Mouse (Mus musculus): ENCODE data around the gene Smchd1. TPM values are rescaled to one million over a fixed set of nuclear protein-coding genes. Genes with fewer than 3 reads are reported as not detected.
A peak's percentile ranks its signal among the peaks of the same experiment; 100 is the strongest.

Gene Smchd1
- 1.4 and 2.3 TPM in 2 replicates for polyA plus RNA-seq (2012; rRNA removed)

DNA sequence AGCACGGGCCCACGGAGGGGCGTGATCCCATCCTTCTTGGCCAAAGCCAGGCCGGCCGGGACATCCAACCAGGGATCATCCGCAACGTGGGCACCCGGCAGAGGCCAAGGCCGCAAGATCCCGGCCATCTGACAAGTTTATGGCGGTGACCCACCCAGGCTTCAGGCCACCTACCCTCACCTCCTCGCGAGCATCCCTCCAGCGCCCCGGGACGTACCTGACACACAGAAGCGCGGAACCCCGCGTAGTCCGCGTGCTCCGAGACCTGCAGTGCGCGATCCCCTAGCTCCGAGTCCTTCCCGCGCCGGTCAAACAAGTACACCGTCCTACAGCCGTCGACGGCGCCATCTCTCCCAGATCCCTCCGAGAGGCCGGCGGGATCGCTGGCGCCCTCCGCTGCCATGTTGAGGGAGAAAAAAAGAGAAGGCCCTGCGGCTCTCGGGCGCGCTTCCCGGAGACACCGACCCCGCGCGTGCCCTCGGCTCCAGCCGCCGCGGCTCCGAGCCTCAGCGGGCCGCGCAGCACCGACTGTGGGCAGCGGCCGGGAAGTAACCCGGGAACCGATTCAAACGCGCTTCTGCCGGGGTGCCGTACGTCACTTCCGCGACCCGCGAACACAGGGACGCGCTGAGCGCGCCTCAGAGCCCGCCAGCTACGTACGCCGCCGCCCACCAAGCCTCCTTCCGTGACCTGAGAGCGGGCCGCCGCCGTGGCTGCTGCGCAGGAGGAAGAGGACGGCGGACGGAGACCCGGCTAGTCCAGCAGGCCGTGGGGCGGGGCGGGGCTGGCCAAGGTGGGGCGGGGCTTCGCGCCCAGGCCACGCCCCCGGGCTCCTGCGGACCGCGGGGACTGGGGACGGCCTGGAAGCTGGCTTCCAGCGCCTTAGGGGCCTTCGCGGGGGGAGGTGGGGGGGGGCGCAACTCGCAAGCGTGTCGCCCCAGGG, at the start of gene Smchd1:
Smchd1 (minus strand) TSS at position 582 of the 943 bp plus-strand sequence.
- Histone ChIP-seq H3K4me3 (ENCODE audit: low read depth, low read length) (peak within 1 kb of the TSS; percentile 97), H3K36me3 (ENCODE audit: control insufficient read depth, insufficient read depth, low read length) (no peaks in the 10 kb centered on the region), H3K27ac (ENCODE audit: insufficient read depth, low read depth, low read length) (peak within 1 kb of the TSS; percentile 73), H3K27me3 (ENCODE audit: control insufficient read depth, insufficient read depth, low read length) (no peaks in the 10 kb centered on the region), H3K4me1 (ENCODE audit: control insufficient read depth, insufficient read depth, insufficient read length, low read length) (peaks cover 11% of the 10 kb centered on the region; the same call in 1 of the 2 replicates)
- WGBS, result under 1% methylated on average over 106 of the region's 109 CpGs
- TF ChIP-seq CTCF (IDR thresholded peaks at IDR 0.05; ENCODE audit: extremely low read depth, insufficient read length, insufficient replicate concordance, low read depth, low read length) (no peak), POLR2A (IDR thresholded peaks at IDR 0.05; ENCODE audit: low read depth, low read length) (peak; percentile 29)

DNA sequence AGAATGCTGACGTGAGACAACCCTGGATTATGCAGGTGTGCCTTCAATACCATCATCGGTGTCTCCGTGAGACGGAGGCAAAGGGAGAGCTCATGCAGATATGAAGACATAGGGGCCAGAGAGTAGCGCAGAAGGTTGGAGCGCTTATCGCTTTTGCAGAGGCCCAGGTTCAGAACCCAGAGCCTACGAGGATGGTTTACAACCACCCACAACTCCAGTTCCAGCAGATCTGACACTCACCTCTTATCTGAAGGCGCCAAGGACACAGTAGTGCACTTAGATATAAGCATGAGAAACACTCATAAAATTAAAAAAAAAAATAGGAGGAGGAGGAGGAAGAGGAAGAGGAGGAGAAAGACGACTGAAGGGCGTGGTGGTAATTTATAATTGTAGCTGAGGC, 35.2 kb upstream of the Smchd1 start:
- Histone ChIP-seq H3K27ac (ENCODE audit: insufficient read depth, low read depth, low read length) (no peak overlapping the region), H3K36me3 (ENCODE audit: control insufficient read depth, insufficient read depth, low read length) (peaks cover 9% of the 10 kb centered on the region; the same call in 1 of the 2 replicates), H3K4me1 (ENCODE audit: control insufficient read depth, insufficient read depth, insufficient read length, low read length) (no peaks in the 10 kb centered on the region), H3K27me3 (ENCODE audit: control insufficient read depth, insufficient read depth, low read length) (no peaks in the 10 kb centered on the region), H3K4me3 (ENCODE audit: low read depth, low read length) (no peak overlapping the region)
- TF ChIP-seq POLR2A (IDR thresholded peaks at IDR 0.05; ENCODE audit: low read depth, low read length), result no peak
- no peak for TF ChIP-seq CTCF (IDR thresholded peaks at IDR 0.05; ENCODE audit: extremely low read depth, insufficient read length, insufficient replicate concordance, low read depth, low read length)
- 86% methylated on average over 11 of the region's 11 CpGs for WGBS

DNA sequence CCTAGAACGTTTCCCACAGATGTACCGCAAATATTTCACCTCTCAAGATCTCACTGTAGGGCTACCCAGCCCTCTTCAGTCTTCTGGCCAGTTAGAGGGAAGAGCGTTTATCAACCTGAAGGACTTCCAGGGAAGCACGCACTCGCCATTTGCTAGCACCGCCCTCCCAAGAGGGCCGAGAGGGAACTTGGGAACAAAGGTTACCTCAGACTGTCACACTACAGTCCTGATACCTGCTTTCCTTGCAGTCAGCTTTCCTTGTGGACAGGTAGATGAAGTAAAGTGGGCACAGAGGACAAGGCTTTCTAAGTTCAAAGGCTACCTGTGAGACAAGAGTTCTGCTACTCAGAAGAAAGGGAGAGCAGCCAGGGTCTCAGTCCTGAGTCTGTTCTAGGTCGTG, 31.7 kb upstream of the Smchd1 start:
- no peak overlapping the region for H3K4me3 ChIP-seq (ENCODE audit: low read depth, low read length)
- TF ChIP-seq CTCF (IDR thresholded peaks at IDR 0.05; ENCODE audit: extremely low read depth, insufficient read length, insufficient replicate concordance, low read depth, low read length) (no peak), POLR2A (IDR thresholded peaks at IDR 0.05; ENCODE audit: low read depth, low read length) (no peak)
- WGBS, result 78% methylated on average over 8 of the region's 8 CpGs

DNA sequence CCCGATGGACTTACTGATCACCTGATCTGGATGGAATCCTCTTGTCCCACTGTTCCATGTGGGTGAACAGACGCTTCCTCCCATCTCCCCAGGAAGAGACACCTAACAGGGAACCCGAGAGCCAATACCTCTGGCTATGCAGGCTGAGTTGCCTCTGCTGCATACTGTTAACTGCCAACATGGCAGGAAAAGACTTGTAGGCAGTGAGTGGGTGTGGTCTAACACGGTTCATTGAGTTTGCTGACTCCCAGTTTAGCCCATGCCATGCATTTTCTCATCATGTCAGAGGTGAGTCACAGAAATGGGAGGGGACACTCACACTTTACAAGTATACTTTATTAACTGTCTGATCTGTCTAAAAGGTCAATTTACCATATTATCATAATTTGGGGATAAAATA, 20.6 kb upstream of the Smchd1 start:
- WGBS, result 85% methylated on average over 4 of the region's 4 CpGs
- Histone ChIP-seq H3K27me3 (ENCODE audit: control insufficient read depth, insufficient read depth, low read length) (no peaks in the 10 kb centered on the region), H3K4me3 (ENCODE audit: low read depth, low read length) (no peak overlapping the region), H3K4me1 (ENCODE audit: control insufficient read depth, insufficient read depth, insufficient read length, low read length) (no peaks in the 10 kb centered on the region), H3K36me3 (ENCODE audit: control insufficient read depth, insufficient read depth, low read length) (peaks cover 4% of the 10 kb centered on the region), H3K27ac (ENCODE audit: insufficient read depth, low read depth, low read length) (no peak overlapping the region)
- no peak for TF ChIP-seq CTCF (IDR thresholded peaks at IDR 0.05; ENCODE audit: extremely low read depth, insufficient read length, insufficient replicate concordance, low read depth, low read length)
- no peak for TF ChIP-seq POLR2A (IDR thresholded peaks at IDR 0.05; ENCODE audit: low read depth, low read length)

More for the DNA sequence above, 31.7 kb upstream of the Smchd1 start:
- Histone ChIP-seq H3K36me3 (ENCODE audit: control insufficient read depth, insufficient read depth, low read length) (peaks cover 5% of the 10 kb centered on the region; the same call in 1 of the 2 replicates), H3K4me1 (ENCODE audit: control insufficient read depth, insufficient read depth, insufficient read length, low read length) (no peaks in the 10 kb centered on the region), H3K27me3 (ENCODE audit: control insufficient read depth, insufficient read depth, low read length) (no peaks in the 10 kb centered on the region), H3K27ac (ENCODE audit: insufficient read depth, low read depth, low read length) (no peak overlapping the region)

DNA sequence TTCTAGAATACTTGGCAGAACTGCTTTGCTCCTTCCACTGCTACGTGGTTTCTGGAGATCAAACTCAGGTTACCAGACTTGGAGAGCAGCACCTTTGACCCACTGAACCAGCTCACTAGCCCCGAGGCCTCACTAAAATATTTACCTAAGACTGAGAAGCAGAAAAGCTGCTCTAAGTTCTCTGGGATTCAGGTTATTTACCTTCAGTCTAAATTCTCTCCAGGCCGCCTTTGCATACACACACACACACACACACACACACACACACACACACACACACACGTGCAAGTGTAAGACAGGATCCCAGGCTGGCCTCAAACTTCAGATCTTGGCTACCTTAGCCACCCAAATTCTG, 16.2 kb upstream of the Smchd1 start:
- Histone ChIP-seq H3K4me3 (ENCODE audit: low read depth, low read length) (no peak overlapping the region), H3K36me3 (ENCODE audit: control insufficient read depth, insufficient read depth, low read length) (no peaks in the 10 kb centered on the region; the same call in 1 of the 2 replicates), H3K27ac (ENCODE audit: insufficient read depth, low read depth, low read length) (no peak overlapping the region), H3K27me3 (ENCODE audit: control insufficient read depth, insufficient read depth, low read length) (no peaks in the 10 kb centered on the region), H3K4me1 (ENCODE audit: control insufficient read depth, insufficient read depth, insufficient read length, low read length) (no peaks in the 10 kb centered on the region)
- TF ChIP-seq POLR2A (IDR thresholded peaks at IDR 0.05; ENCODE audit: low read depth, low read length) (no peak), CTCF (IDR thresholded peaks at IDR 0.05; ENCODE audit: extremely low read depth, insufficient read length, insufficient replicate concordance, low read depth, low read length) (no peak)
- 45% methylated on average over 4 of the region's 4 CpGs for WGBS

DNA sequence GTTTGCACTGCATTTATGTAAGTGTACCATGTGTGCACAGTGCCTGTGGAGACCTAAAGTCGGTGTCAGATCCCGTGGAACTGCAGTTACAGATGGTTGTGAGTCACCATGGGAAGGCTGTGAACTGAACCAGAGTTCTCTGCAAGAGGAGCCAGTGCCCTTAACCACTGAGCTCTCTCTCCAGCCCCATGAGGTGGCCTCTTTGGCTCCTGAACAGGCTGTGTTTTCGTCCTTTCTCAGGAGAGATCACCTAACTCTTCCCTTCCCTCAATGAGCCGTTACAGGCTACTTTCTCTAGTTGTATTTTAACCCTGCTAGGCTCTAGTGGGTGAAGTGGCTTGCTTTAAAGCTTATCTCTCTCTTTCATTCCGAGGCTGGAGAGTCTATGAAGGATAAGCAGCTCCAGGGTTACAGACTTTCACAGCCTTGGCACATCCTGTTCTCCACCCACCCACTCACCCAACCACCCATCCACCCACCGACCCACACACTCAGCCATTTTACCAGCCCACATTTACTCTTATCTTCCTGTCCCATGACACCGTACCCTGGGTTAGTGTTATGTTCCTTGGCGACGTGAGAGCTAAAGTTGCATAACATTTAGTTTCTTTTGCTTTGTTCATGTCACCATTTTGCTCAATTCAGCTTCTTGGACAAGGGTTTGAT, 15.7 kb upstream of the Smchd1 start:
- Histone ChIP-seq H3K27ac (ENCODE audit: insufficient read depth, low read depth, low read length) (no peak overlapping the region), H3K4me3 (ENCODE audit: low read depth, low read length) (no peak overlapping the region), H3K27me3 (ENCODE audit: control insufficient read depth, insufficient read depth, low read length) (no peaks in the 10 kb centered on the region), H3K36me3 (ENCODE audit: control insufficient read depth, insufficient read depth, low read length) (no peaks in the 10 kb centered on the region), H3K4me1 (ENCODE audit: control insufficient read depth, insufficient read depth, insufficient read length, low read length) (no peaks in the 10 kb centered on the region)
- TF ChIP-seq POLR2A (IDR thresholded peaks at IDR 0.05; ENCODE audit: low read depth, low read length) (no peak), CTCF (IDR thresholded peaks at IDR 0.05; ENCODE audit: extremely low read depth, insufficient read length, insufficient replicate concordance, low read depth, low read length) (no peak)
- WGBS, result 47% methylated on average over 9 of the region's 9 CpGs
